Mouse (Mus musculus) layer of hippocampus, adult 9-11 months (tissue): ENCODE measurements at regions not wholly inside any gene's neighbourhood (a gene's known extent, or its start where the extent isn't known, plus 50 kb on each side); places are given as distances from the start of the nearest gene placed in this dataset.

Experiments used
- DNase-seq: peaks from one replicate; pipeline ENCODE4 v3.0.0; 2022

GRCm38 (mm10) chr10:83906751-83907150, 184.1 kb downstream of the 1500009L16Rik start:
- DNase-seq = peak; percentile 93

- DNase-seq = no peak
Observed at GRCm38 (mm10) chr10:83910649-83911370, 188.1 kb downstream of the 1500009L16Rik start.

- DNase-seq = no peak
Observed at GRCm38 (mm10) chr10:83914401-83915132, 191.9 kb downstream of the 1500009L16Rik start.

- no peak for DNase-seq
Observed at GRCm38 (mm10) chr10:83915133-83915730, 192.6 kb downstream of the 1500009L16Rik start.

GRCm38 (mm10) chr10:83926990-83927389, 204.3 kb downstream of the 1500009L16Rik start:
- no peak for DNase-seq

- DNase-seq = no peak
Observed at GRCm38 (mm10) chr10:83927554-83927953, 204.9 kb downstream of the 1500009L16Rik start.

GRCm38 (mm10) chr10:83931758-83932157, 209.1 kb downstream of the 1500009L16Rik start:
- DNase-seq = no peak

GRCm38 (mm10) chr10:83933201-83933600, 210.5 kb downstream of the 1500009L16Rik start:
- no peak for DNase-seq

- DNase-seq = no peak
Observed at GRCm38 (mm10) chr10:83934498-83934897, 211.8 kb downstream of the 1500009L16Rik start.

- DNase-seq = no peak
Observed at GRCm38 (mm10) chr10:83937168-83937567, 214.5 kb downstream of the 1500009L16Rik start.

GRCm38 (mm10) chr10:83942101-83942500, 219.4 kb downstream of the 1500009L16Rik start:
- no peak for DNase-seq

- no peak for DNase-seq
Observed at GRCm38 (mm10) chr10:83944158-83944557, 221.5 kb downstream of the 1500009L16Rik start.

GRCm38 (mm10) chr10:83944897-83945296, 222.2 kb downstream of the 1500009L16Rik start:
- DNase-seq = no peak

- DNase-seq = no peak
Observed at GRCm38 (mm10) chr10:83945503-83945902, 222.8 kb downstream of the 1500009L16Rik start.

- peak; percentile 62 for DNase-seq
Observed at GRCm38 (mm10) chr10:83946186-83947176, 223.8 kb downstream of the 1500009L16Rik start.

GRCm38 (mm10) chr10:83957118-83957759, 234.6 kb downstream of the 1500009L16Rik start:
- no peak for DNase-seq

- DNase-seq = no peak
Observed at GRCm38 (mm10) chr10:83958397-83958796, 235.7 kb downstream of the 1500009L16Rik start.

- peak; percentile 21 for DNase-seq
Observed at GRCm38 (mm10) chr10:83958826-83959225, 236.2 kb downstream of the 1500009L16Rik start.

- no peak for DNase-seq
Observed at GRCm38 (mm10) chr10:83963232-83963760, 240.6 kb downstream of the 1500009L16Rik start.

- DNase-seq = no peak
Observed at GRCm38 (mm10) chr10:83963779-83964643, 241.3 kb downstream of the 1500009L16Rik start.

GRCm38 (mm10) chr10:83964838-83965237, 242.2 kb downstream of the 1500009L16Rik start:
- no peak for DNase-seq
